Mouse (Mus musculus) embryonic facial prominence, embryonic 12.5 days (tissue): Measurements from ENCODE around the gene 2310011J03Rik. TPM values are rescaled to one million over a fixed set of nuclear protein-coding genes. Genes with fewer than 3 reads are reported as not detected.

Experiments
- ATAC-seq: fragments of 200-750 bp; cut with Nextera tagmentation; 2 replicates; pipeline ENCODE4 v1.8.0; 2017; ENCODE audit not compliant: insufficient number of reproducible peaks, insufficient read depth, low FRiP score, low TSS enrichment
- H3K27ac ChIP-seq: fragments of 300-500 bp; sonication (generic); 2 replicates; pipeline ENCODE4 v1.5.1; 2016; ENCODE audit warnings: mild to moderate bottlenecking
- H3K27me3 ChIP-seq: fragments of 300-500 bp; sonication (generic); 2 replicates; pipeline ENCODE4 v1.6.1; 2016; ENCODE audit warnings: mild to moderate bottlenecking, moderate library complexity
- H3K36me3 ChIP-seq: fragments of 300-500 bp; sonication (generic); 2 replicates; pipeline ENCODE4 v1.6.1; 2016; ENCODE audit warnings: mild to moderate bottlenecking
- H3K4me1 ChIP-seq: fragments of 300-500 bp; sonication (generic); 2 replicates; pipeline ENCODE4 v1.6.1; 2016
- H3K4me2 ChIP-seq: fragments of 300-500 bp; sonication (generic); replicated peaks from 2 replicates; pipeline ENCODE4 v1.6.1; 2016; ENCODE audit warnings: mild to moderate bottlenecking, moderate library complexity
- H3K4me3 ChIP-seq: fragments of 300-500 bp; sonication (generic); 2 replicates; pipeline ENCODE4 v1.5.1; 2016; ENCODE audit warnings: mild to moderate bottlenecking
- H3K9ac ChIP-seq: fragments of 300-500 bp; sonication (generic); 2 replicates; pipeline ENCODE4 v1.6.1; 2016; ENCODE audit warnings: mild to moderate bottlenecking, moderate library complexity
- H3K9me3 ChIP-seq: fragments of 300-500 bp; sonication (generic); 2 replicates; pipeline ENCODE4 v1.6.1; 2016; ENCODE audit warnings: mild to moderate bottlenecking, moderate library complexity
- WGBS: fragments of 180-500 bp; shearing (Covaris S2); methylation state at CpG from one replicate; pipeline ENCODE4 v1.1.7; 2016; 5-methylcytosine and 5-hydroxymethylcytosine counted together
- polyA plus RNA-seq: library from polyadenylated mRNA; unstranded; fragments of >200 nt; fragmentation: Nextera tagmentation; extraction: Ambion mirVana; gene quantifications from 2 replicates; pipeline ENCODE4 v1.2.1, GENCODE M21; 2016

The 2310011J03Rik gene
- polyA plus RNA-seq, 1 experiment from 2014 or later = 50.0 TPM

DNA sequence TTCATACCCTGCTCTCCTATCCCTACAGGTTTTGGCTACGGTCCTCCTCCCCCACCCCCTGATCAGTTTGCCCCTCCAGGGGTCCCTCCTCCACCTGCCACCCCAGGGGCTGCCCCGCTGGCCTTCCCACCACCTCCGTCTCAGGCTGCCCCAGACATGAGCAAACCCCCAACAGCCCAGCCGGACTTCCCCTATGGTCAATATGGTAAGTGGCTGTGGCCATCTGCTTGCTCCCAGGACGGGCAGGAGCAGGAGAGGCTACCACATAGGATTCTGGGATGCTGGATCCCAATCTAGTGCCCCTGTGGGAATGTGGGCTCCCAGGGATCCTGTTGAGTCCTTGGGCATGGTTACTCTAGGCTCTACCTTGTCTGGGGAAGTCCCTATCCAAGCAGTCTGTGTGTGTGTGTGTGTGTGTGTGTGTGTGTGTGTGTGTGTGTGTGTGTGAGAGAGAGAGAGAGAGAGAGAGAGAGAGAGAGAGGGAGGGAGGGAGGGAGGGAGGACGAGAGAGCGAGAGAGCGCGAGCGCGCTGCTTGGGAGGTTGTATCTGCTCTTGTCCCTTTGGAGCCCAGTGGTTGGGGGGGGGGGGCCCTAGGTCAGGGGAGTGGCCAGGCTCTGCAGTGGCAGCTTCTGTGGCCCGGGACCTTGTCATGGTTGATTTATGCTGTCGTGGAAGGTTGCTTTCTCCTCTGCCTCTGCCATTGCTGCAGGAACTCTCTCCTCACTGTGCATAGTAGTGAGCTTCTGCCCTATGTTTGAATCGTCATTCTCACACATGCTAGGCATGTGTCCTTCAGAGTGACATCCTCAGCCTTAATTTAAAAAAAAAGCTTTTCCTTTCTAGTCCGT lies 34.9 kb downstream of the 2310011J03Rik start:
- ATAC-seq = no peak
- Histone ChIP-seq H3K9ac (0 out of 2 replicates have a peak overlapping the region, but pooled peaks have one; percentile 8), H3K4me1 (no peaks in the 10 kb centered on the region), H3K9me3 (no peaks in the 10 kb centered on the region), H3K4me2 (no peak overlapping the region), H3K27me3 (no peaks in the 10 kb centered on the region), H3K4me3 (no peak overlapping the region), H3K27ac (no peak overlapping the region), H3K36me3 (peaks cover 82% of the 10 kb centered on the region)
- 76% methylated on average over 9 of the region's 15 CpGs for WGBS

DNA sequence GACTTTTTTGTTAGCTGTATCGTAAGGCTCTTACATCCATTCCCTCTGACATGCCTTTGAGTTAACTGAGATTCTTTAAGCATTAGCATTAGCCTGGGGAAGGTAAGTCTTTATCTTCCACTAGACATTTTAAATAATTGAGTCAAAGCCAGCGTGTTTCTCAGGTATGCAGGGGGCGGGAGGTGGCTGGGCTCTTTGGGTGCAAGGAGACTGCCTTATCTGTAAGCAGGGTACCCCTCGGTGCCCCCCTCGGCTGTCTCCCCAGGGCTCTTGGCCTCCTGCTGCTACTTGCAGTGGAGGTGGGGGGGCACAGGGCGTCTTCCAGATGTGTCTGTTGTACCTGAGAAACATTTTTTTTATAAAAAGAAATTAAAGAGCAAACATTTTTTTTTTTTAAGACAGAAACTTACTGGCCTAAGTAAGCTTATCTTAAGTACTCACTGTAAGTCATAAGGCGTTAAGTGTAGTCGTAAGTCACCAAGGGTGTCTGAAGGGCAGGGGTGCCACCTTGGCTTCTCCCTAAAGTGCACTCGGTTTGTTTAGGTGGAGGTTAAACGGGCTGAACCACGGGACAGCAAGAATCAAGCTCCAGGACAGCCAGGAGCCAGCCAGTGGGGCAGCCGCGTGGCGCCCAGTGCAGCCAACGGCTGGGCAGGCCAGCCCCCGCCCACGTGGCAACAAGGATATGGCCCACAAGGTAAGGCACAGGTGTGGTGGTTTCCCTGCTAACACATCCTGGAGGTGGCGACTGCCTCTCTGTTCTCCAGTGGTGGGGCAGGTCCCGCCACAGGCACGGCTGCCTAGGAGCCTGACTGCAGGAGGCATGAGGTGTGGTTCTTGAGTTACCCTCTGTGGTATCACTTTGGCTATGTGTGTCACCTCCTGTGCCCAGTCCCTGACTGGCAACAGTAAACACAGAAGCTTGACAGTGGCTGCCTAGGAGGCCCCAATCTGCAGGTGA lies 37.6 kb downstream of the 2310011J03Rik start:
- H3K9me3 ChIP-seq = no peaks in the 10 kb centered on the region
- ATAC-seq = no peak
- H3K4me3 ChIP-seq = no peak overlapping the region
- H3K9ac ChIP-seq = no peak overlapping the region
- 90% methylated on average over 20 of the region's 20 CpGs for WGBS
- no peaks in the 10 kb centered on the region for H3K27me3 ChIP-seq
- no peak overlapping the region for H3K27ac ChIP-seq
- no peak overlapping the region for H3K4me2 ChIP-seq
- no peaks in the 10 kb centered on the region for H3K4me1 ChIP-seq
- H3K36me3 ChIP-seq = peaks cover 95% of the 10 kb centered on the region

DNA sequence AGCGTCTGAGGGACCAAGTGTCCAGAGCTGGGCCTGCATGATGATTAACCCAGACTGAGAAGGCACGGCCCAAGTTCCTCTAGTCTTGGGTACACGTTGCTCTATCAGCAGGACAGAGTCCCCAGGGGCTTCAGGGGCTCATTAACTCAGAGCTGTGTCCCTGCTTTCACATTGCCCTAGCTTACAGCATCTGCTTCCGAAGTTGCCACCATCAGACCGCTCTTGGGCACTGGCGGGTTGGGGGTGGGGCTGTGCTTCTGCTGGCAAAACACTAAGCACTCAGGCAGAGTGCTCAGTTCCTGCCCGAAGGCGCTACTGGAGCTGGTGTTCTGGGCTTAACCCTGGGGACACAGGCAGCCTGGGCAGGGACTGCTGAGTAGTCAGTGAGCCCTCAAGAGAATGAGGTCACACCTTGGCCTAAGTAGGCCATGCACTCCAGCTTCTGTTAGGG lies 38.4 kb downstream of the 2310011J03Rik start:
- 72% methylated on average over 8 of the region's 8 CpGs for WGBS
- H3K27ac ChIP-seq = no peak overlapping the region
- H3K9ac ChIP-seq = no peak overlapping the region
- no peaks in the 10 kb centered on the region for H3K27me3 ChIP-seq
- peaks cover 96% of the 10 kb centered on the region for H3K36me3 ChIP-seq
- no peaks in the 10 kb centered on the region for H3K4me1 ChIP-seq
- no peak overlapping the region for H3K4me2 ChIP-seq
- no peak overlapping the region for H3K4me3 ChIP-seq
- H3K9me3 ChIP-seq = no peaks in the 10 kb centered on the region
- no peak for ATAC-seq

DNA sequence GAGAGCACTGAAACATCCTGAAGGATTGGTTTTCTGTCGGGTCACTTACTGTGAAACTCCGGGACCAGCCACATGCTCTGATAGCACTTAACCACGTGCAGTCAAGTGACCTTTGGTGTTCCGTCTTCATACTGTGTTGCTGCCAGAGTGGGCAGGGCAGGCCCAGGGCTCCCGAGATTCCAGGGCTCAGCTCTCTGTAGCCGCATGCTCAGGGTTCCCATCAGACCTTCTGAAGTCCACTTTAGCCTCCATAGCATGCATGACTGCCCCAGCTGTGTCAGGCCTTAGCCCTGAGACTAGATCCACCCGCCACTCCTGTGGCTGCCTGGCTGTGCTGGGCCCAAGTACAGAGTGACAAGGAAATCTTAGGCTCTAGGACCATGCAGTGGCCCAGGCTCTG lies 39.0 kb downstream of the 2310011J03Rik start:
- H3K4me3 ChIP-seq = no peak overlapping the region
- no peak overlapping the region for H3K4me2 ChIP-seq
- no peak overlapping the region for H3K27ac ChIP-seq
- H3K9ac ChIP-seq = 0 out of 2 replicates have a peak overlapping the region, but pooled peaks have one; percentile 10
- H3K36me3 ChIP-seq = peaks cover 94% of the 10 kb centered on the region
- no peaks in the 10 kb centered on the region for H3K9me3 ChIP-seq
- no peaks in the 10 kb centered on the region for H3K27me3 ChIP-seq
- H3K4me1 ChIP-seq = no peaks in the 10 kb centered on the region
- 83% methylated on average over 7 of the region's 7 CpGs for WGBS
- no peak for ATAC-seq

DNA sequence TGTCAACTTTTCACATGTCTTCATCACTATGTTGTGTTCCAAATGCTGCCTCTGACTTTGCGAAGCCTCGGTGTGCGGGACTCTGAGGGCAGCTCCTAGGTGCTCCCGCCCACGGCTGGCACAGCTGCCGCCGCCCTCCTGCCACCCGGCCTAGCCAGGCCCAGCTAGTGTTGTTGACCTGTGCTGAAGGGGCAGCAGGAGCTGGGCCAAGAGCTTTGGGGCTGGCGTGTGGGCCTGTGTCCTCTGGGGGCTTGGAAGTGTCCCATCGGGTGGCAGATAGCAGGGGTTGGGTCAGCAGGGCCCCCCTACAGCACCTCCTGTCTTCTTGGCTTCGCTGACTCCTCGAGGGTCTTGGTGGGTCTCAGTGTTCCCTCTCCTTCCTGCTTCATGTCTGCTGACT lies 41.1 kb downstream of the 2310011J03Rik start:
- no peaks in the 10 kb centered on the region for H3K27me3 ChIP-seq
- no peak overlapping the region for H3K4me2 ChIP-seq
- no peak overlapping the region for H3K9ac ChIP-seq
- ATAC-seq = no peak
- H3K4me1 ChIP-seq = no peaks in the 10 kb centered on the region
- H3K4me3 ChIP-seq = no peak overlapping the region
- no peaks in the 10 kb centered on the region for H3K9me3 ChIP-seq
- no peak overlapping the region for H3K27ac ChIP-seq
- 96% methylated on average over 12 of the region's 12 CpGs for whole genome bisulfite sequencing
- peaks cover 94% of the 10 kb centered on the region for H3K36me3 ChIP-seq

DNA sequence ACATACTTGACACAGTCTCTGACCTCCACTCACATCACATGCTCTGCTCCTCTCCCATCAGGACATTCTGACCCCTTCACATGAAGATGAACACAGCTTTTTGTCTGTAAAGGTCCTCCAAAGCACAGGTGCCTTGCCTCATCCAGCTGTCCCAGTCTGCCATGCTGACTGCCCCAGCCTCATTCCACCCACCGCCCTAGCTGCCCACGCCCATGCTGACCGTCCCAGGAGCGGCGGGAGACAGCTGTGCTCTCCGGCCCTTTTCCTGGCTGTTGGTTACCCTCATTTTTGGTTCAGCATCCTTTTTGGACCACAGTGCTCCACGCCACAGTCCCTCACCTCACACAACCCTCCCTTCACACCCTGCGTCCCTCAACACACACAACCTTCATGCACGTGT lies 41.9 kb downstream of the 2310011J03Rik start:
- no peak overlapping the region for H3K4me3 ChIP-seq

DNA sequence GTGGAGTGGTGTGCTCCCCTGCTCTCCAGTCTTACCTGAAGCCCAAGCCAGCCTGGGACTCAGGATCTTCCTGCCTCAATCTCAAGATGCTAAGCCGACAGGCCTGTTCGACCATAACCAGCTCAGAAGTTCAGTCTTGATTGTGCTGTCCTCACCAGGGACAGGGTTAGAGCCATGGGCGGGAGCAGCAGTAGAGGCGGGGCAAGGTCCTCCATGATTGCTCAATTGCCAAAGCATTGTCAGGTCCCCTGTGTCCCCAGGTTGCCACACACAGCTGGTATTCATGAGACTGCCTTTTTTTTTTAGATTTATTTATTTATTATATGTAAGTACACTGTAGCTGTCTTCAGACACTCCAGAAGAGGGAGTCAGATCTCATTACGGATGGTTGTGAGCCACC lies 44.1 kb downstream of the 2310011J03Rik start:
- Histone ChIP-seq H3K9ac (no peak overlapping the region), H3K27ac (no peak overlapping the region), H3K36me3 (peaks cover 84% of the 10 kb centered on the region), H3K27me3 (no peaks in the 10 kb centered on the region), H3K9me3 (no peaks in the 10 kb centered on the region), H3K4me2 (no peak overlapping the region), H3K4me1 (0 out of 2 replicates have a peak, but pooled peaks cover 2% of the 10 kb centered on the region), H3K4me3 (no peak overlapping the region)
- no peak for ATAC-seq
- 89% methylated on average over 5 of the region's 5 CpGs for WGBS

More for the DNA sequence above, 41.9 kb downstream of the 2310011J03Rik start:
- Histone ChIP-seq H3K27me3 (no peaks in the 10 kb centered on the region), H3K36me3 (peaks cover 94% of the 10 kb centered on the region), H3K9ac (no peak overlapping the region), H3K9me3 (no peaks in the 10 kb centered on the region), H3K4me2 (no peak overlapping the region), H3K27ac (no peak overlapping the region), H3K4me1 (no peaks in the 10 kb centered on the region)
- ATAC-seq = no peak
- 95% methylated on average over 9 of the region's 9 CpGs for WGBS

DNA sequence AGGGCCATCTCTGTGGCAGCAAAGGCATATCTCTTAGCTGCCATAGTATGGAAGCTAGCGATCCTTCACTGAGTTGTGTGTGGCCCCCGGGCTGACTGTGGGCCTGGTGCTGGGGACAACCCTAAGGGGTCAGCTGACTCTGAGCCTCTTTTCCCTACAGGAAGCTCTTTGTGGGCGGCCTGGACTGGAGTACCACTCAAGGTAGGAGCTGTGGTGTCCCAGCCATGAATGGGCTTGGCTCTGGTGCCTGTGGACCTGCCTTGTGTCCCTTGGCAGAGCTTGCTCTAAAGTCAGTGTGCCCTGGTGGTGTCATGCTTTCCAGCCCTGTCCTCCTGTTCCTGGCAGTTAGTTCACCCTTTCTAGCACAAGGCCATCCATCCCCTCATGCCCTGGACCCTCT lies 46.5 kb downstream of the 2310011J03Rik start:
- 87% methylated on average over 3 of the region's 3 CpGs for WGBS
- H3K27ac ChIP-seq = no peak overlapping the region
- H3K36me3 ChIP-seq = peaks cover 78% of the 10 kb centered on the region
- H3K4me2 ChIP-seq = no peak overlapping the region
- no peak overlapping the region for H3K4me3 ChIP-seq
- H3K9ac ChIP-seq = no peak overlapping the region
- peaks cover 12% of the 10 kb centered on the region for H3K4me1 ChIP-seq
- no peak for ATAC-seq
- no peaks in the 10 kb centered on the region for H3K9me3 ChIP-seq
- no peaks in the 10 kb centered on the region for H3K27me3 ChIP-seq

DNA sequence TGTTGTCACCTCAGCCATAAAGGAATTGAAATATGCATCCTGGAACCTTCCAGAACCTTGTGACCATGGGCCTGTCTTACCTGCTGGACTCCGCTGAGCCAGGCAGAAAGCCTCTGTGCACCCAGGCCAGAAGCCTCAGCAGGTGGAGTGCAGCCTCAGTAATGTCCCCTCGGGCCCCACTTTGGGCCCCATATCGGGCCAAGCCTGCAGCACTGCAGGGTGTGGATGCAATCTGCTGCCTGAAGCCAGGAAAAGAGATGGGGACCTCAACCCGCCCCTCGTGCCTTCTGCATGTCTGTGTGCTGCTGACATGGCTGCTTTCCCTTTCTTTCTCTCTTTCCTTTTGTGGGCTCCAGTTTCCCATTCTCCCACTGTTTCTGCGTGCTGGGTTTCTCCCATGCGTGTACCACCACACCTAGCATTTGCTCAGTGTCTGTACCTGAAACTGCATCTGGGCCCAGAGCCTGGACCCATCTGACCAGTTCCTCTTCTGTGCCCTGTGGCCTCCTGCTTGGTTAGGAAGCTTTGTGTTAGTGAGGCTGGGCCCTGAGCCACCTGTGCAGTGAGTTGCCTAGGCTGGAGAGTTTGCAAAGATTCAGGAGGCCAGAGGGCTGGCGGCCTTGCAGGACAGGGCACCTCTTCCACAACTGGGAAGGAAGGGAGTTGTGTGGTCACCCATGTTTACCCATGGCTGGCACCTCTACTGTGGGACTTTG lies 48.3 kb downstream of the 2310011J03Rik start:
- Histone ChIP-seq H3K27ac (no peak overlapping the region), H3K4me1 (peaks cover 27% of the 10 kb centered on the region), H3K9ac (no peak overlapping the region), H3K4me2 (no peak overlapping the region), H3K36me3 (peaks cover 71% of the 10 kb centered on the region), H3K27me3 (no peaks in the 10 kb centered on the region), H3K9me3 (no peaks in the 10 kb centered on the region), H3K4me3 (no peak overlapping the region)
- ATAC-seq = no peak
- 91% methylated on average over 8 of the region's 8 CpGs for WGBS

DNA sequence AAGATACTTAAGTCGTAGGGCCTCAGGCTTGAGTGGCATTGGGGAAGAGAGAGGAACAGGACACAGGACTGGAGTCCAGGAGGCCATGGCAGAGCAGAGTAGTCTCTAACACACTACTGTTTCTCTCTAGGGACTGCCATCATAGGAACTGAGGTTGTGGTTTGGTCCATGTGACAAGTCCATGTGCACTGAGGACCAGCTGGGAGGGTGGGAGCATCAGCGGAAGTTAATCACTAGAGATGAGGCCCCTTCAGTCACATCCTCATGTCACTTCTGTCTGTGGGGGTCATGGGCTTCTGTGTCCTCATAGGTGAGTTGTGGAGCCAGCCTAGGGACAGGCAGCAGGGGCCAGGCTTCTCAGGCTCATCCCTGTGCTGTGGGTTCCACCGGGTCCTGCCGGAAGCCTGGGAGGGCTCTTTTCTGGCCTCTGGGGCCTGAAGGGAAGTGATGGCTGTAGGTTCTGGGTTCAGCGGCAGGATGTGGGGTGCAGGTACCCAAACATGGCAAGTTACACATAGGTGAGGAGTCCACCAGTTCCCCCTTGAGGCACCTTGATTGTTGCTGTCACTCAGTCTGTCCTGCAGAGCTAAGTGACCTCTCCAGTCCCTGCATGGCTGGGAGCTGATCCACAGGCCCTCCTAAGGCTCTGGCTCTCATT lies 49.0 kb downstream of the 2310011J03Rik start:
- 84% methylated on average over 5 of the region's 5 CpGs for WGBS
- Histone ChIP-seq H3K36me3 (peaks cover 67% of the 10 kb centered on the region), H3K9me3 (no peaks in the 10 kb centered on the region), H3K4me1 (peaks cover 34% of the 10 kb centered on the region), H3K4me3 (no peak overlapping the region), H3K27ac (no peak overlapping the region), H3K9ac (0 out of 2 replicates have a peak overlapping the region, but pooled peaks have one; percentile 4), H3K4me2 (no peak overlapping the region), H3K27me3 (no peaks in the 10 kb centered on the region)
- no peak for ATAC-seq

DNA sequence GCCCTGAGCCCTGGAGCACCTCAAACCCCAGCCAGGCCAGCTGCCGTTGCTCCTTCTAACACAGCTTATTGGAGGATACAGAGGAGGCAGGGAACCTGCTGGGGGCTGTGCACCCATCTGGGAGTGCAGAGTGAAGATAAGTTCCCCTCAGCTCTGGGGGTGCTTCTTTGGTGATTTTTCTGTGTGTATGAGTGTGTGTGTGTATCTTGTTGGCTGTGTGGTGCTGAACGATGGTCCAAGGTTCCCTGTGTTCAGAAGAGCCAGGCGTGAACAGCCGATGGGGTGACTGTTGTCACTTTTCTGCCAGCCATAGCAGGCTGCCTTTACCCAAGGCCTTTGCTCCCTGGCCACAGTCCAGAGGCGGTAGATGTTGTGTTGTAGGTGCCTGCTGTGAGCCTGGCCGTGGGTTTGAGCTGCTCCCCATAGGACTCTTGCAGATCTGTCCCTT lies 49.6 kb downstream of the 2310011J03Rik start:
- no peak overlapping the region for H3K4me3 ChIP-seq
- ATAC-seq = no peak

More for the DNA sequence above, 49.6 kb downstream of the 2310011J03Rik start:
- Histone ChIP-seq H3K27me3 (no peaks in the 10 kb centered on the region), H3K27ac (no peak overlapping the region), H3K4me2 (no peak overlapping the region), H3K36me3 (peaks cover 61% of the 10 kb centered on the region), H3K9me3 (no peaks in the 10 kb centered on the region), H3K9ac (0 out of 2 replicates have a peak overlapping the region, but pooled peaks have one; percentile 4), H3K4me1 (peaks cover 39% of the 10 kb centered on the region)
- 80% methylated on average over 6 of the region's 6 CpGs for WGBS
